Mouse (Mus musculus) liver, postnatal 0 days (tissue): ENCODE data around the gene Rbbp5. TPM values are rescaled to one million over a fixed set of nuclear protein-coding genes. Genes with fewer than 3 reads are reported as not detected.

Experiments used
- ATAC-seq: fragments of 200-750 bp; cut with Nextera tagmentation; 2 replicates; pipeline ENCODE4 v1.8.0; 2017; ENCODE audit warnings: mild to moderate bottlenecking, moderate library complexity
- DNase-seq: peaks from one replicate; pipeline ENCODE4 v3.0.0-alpha.2; 2016
- H3K27ac ChIP-seq: fragments of 300-500 bp; sonication (generic); 2 replicates; pipeline ENCODE4 v1.5.1; 2014; ENCODE audit warnings: antibody characterized with exemption, moderate library complexity, mild to moderate bottlenecking, low read depth
- H3K27me3 ChIP-seq: fragments of 300-500 bp; sonication (generic); 2 replicates; pipeline ENCODE4 v1.6.1; 2014; ENCODE audit warnings: low read length, control low read depth, mixed read lengths; ENCODE audit not compliant: insufficient read depth
- H3K36me3 ChIP-seq: fragments of 300-500 bp; sonication (generic); replicated peaks from 2 replicates; pipeline ENCODE4 v1.6.1; 2014; ENCODE audit warnings: mild to moderate bottlenecking, control low read depth, low read length, moderate library complexity, mixed read lengths; ENCODE audit not compliant: insufficient read depth
- H3K4me1 ChIP-seq: fragments of 300-500 bp; sonication (generic); 2 replicates; pipeline ENCODE4 v1.6.1; 2014; ENCODE audit warnings: antibody characterized with exemption, mild to moderate bottlenecking, control low read depth; ENCODE audit not compliant: insufficient read depth
- H3K4me2 ChIP-seq: fragments of 300-500 bp; sonication (generic); 2 replicates; pipeline ENCODE4 v1.6.1; 2014; ENCODE audit warnings: low read depth, mild to moderate bottlenecking, low read length, moderate library complexity, mixed read lengths
- H3K4me3 ChIP-seq: fragments of 300-500 bp; sonication (generic); 2 replicates; pipeline ENCODE4 v1.5.1; 2014; ENCODE audit warnings: low read depth, low read length
- H3K9ac ChIP-seq: fragments of 300-500 bp; sonication (generic); replicated peaks from 2 replicates; pipeline ENCODE4 v1.6.1; 2014; ENCODE audit warnings: mild to moderate bottlenecking, moderate library complexity
- H3K9me3 ChIP-seq: fragments of 300-500 bp; sonication (generic); 2 replicates; pipeline ENCODE4 v1.6.1; 2016; ENCODE audit warnings: mild to moderate bottlenecking, control low read depth, low read length, mixed read lengths
- CTCF ChIP-seq: sonication (generic); IDR thresholded peaks from 2 replicates; pipeline ENCODE4 v1.5.1; 2016; ENCODE audit warnings: antibody characterized with exemption, low read depth
- EP300 ChIP-seq: IDR thresholded peaks from 2 replicates; pipeline ENCODE4 v1.6.1; 2016; ENCODE audit warnings: antibody characterized with exemption, low read depth, mild to moderate bottlenecking
- WGBS: fragments of 180-500 bp; shearing (Covaris S2); extraction: QIAGEN DNeasy Blood & Tissue Kit; methylation state at CpG from one replicate; pipeline ENCODE4 v1.1.7; 2014; ENCODE audit not compliant: insufficient replicate concordance; 5-methylcytosine and 5-hydroxymethylcytosine counted together
- polyA plus RNA-seq: library from polyadenylated mRNA; unstranded; fragments of >200 nt; fragmentation: Nextera tagmentation; extraction: Ambion mirVana; gene quantifications from 2 replicates; pipeline ENCODE4 v1.2.1, GENCODE M21; 2015

The Rbbp5 gene
- polyA plus RNA-seq, 1 experiment from 2014 or later = 13.1 TPM

GRCm38 (mm10) chr1:132532521-132532920, 55.4 kb downstream of the Rbbp5 start:
- Histone ChIP-seq H3K4me2 (no peak overlapping the region), H3K9me3 (no peaks in the 10 kb centered on the region), H3K36me3 (no peaks in the 10 kb centered on the region), H3K4me1 (no peaks in the 10 kb centered on the region), H3K27ac (no peak overlapping the region), H3K27me3 (0 out of 2 replicates have a peak, but pooled peaks cover 5% of the 10 kb centered on the region), H3K4me3 (no peak overlapping the region), H3K9ac (no peak overlapping the region)
- ATAC-seq = no peak
- WGBS = 50% methylated on average over 9 of the region's 9 CpGs
- DNase-seq = no peak
- no peak for TF ChIP-seq EP300
- no peak for TF ChIP-seq CTCF

DNA sequence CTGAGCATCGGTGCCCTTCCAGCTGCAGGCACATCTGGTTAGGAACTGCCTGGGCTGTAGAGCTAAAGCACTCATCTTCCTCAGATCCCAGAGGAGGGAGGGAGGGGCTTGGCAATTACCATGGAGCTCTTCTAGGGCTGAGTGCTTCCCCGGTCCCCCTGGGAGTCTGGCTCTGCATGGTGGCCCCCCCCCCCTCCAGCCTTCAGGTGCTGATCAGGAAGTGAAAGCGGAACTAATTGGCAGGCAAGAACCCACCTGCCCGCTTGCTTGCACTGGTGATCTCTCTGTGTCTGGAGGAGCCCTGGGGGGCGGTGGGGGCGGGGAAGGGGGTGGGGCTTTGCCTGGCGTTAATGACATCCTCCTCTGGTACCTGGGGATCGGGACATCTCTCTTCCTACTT, 56.7 kb downstream of the Rbbp5 start:
- H3K36me3 ChIP-seq = no peaks in the 10 kb centered on the region
- ATAC-seq (no peak), DNase-seq (no peak)
- WGBS = 5% methylated on average over 7 of the region's 8 CpGs
- no peaks in the 10 kb centered on the region for H3K9me3 ChIP-seq
- no peak overlapping the region for H3K4me3 ChIP-seq
- TF ChIP-seq CTCF (no peak), EP300 (no peak)
- H3K9ac ChIP-seq = no peak overlapping the region
- no peak overlapping the region for H3K4me2 ChIP-seq
- no peak overlapping the region for H3K27ac ChIP-seq
- 0 out of 2 replicates have a peak, but pooled peaks cover 11% of the 10 kb centered on the region for H3K27me3 ChIP-seq
- no peaks in the 10 kb centered on the region for H3K4me1 ChIP-seq

DNA sequence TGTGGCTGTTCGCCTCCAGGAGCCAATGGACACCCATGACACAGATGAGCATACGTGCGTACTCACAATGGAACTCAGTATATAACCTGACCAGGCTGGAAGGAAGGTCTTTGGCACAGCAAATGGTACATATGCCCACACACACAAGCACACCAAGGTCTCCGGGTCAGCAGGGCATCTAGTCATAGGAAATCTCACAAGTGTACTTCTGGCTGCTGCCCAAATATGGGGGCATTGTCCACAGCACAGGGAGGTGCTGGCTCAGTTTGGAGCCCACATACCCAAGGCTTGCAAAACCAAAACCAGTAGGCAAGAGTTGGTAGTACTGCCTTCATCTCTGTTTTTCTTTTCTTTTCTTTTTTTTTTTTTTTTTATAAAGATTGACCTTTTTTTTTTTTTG, 58.4 kb downstream of the Rbbp5 start:
- Histone ChIP-seq H3K9me3 (no peaks in the 10 kb centered on the region), H3K27me3 (peaks cover 22% of the 10 kb centered on the region), H3K36me3 (no peaks in the 10 kb centered on the region), H3K4me2 (no peak overlapping the region), H3K4me3 (no peak overlapping the region), H3K9ac (no peak overlapping the region), H3K27ac (no peak overlapping the region), H3K4me1 (no peaks in the 10 kb centered on the region)
- ATAC-seq = no peak
- DNase-seq = no peak
- WGBS = 77% methylated on average over 4 of the region's 4 CpGs
- no peak for TF ChIP-seq EP300

DNA sequence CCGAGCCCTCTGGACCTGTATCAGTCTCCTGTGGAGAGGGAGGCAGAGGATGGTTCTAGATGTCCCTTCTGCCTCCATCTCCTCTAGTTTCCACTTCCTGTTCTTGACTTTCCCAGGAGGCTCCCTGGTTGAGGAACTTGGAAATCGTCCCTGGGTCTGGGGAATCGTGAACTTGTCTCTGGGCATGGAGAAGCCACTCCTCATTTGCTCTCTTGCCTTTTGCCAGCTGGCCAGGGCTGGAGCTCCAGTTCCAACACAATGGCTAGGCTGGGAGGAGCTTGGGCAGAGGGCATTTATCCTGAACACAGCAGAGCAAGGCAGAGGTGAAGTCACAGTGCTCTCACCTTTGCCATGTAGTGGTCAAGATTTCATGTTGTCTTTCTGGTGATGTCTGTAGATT, 59.3 kb downstream of the Rbbp5 start:
- TF ChIP-seq CTCF (no peak), EP300 (no peak)
- H3K27ac ChIP-seq = no peak overlapping the region
- H3K9ac ChIP-seq = no peak overlapping the region
- H3K4me2 ChIP-seq = no peak overlapping the region
- peaks cover 31% of the 10 kb centered on the region for H3K27me3 ChIP-seq
- no peak overlapping the region for H3K4me3 ChIP-seq
- 58% methylated on average over 3 of the region's 3 CpGs for WGBS
- no peaks in the 10 kb centered on the region for H3K9me3 ChIP-seq
- H3K36me3 ChIP-seq = no peaks in the 10 kb centered on the region
- no peak for DNase-seq
- ATAC-seq = no peak
- H3K4me1 ChIP-seq = no peaks in the 10 kb centered on the region

GRCm38 (mm10) chr1:132537736-132538135, 60.6 kb downstream of the Rbbp5 start:
- 72% methylated on average over 5 of the region's 5 CpGs for WGBS
- Histone ChIP-seq H3K4me1 (no peaks in the 10 kb centered on the region), H3K27ac (no peak overlapping the region), H3K9ac (no peak overlapping the region), H3K4me3 (no peak overlapping the region), H3K36me3 (no peaks in the 10 kb centered on the region), H3K9me3 (no peaks in the 10 kb centered on the region), H3K27me3 (peaks cover 41% of the 10 kb centered on the region), H3K4me2 (no peak overlapping the region)
- ATAC-seq (no peak), DNase-seq (no peak)
- TF ChIP-seq EP300 (no peak), CTCF (no peak)

- DNase-seq = no peak
- WGBS = 41% methylated on average over 7 of the region's 7 CpGs
- Histone ChIP-seq H3K9ac (no peak overlapping the region), H3K4me2 (no peak overlapping the region), H3K27ac (no peak overlapping the region), H3K9me3 (no peaks in the 10 kb centered on the region), H3K27me3 (peaks cover 53% of the 10 kb centered on the region), H3K4me3 (no peak overlapping the region), H3K4me1 (no peaks in the 10 kb centered on the region), H3K36me3 (no peaks in the 10 kb centered on the region)
- ATAC-seq = no peak
- no peak for TF ChIP-seq EP300
- no peak for TF ChIP-seq CTCF
These were observed 63.5 kb downstream of the Rbbp5 start for GRCm38 (mm10) chr1:132540701-132541100.
